Mouse (Mus musculus) c-Kit-positive CD71-negative TER-119-negative erythroid progenitor cells, embryonic 14.5 days (primary cell): ENCODE results near the gene Pde9a.
A peak's percentile ranks its signal among the peaks of the same experiment; 100 is the strongest.

Experiments used
- DNase-seq: peaks from one replicate; pipeline ENCODE4 v3.0.0-alpha.2; 2013; ENCODE audit warnings: low read depth

The Pde9a gene

DNA sequence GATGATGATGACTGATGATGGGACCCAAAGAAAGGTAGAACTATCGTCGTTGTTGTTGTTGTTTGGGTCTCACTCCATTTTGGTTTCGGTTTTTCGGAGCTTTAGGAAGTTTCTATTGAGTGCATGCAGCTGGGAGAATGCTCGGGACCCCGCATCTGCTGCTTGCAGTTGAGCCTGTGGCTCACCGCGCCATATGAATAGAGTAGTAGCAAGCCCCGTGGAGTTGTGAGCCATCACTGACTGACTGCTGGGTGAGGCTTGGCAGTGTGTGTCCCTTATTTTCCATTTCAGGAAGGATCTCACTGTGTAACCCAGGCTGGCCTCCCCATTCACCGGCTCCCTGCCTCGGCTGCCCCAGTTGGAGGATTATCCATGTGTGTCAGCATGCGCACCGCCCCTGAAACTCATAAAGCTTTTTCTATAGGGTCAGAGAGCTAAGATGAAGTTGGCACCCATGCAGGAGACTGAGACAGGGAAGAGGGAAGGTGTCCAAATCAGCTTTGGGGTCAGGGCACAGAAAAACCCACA lies 47.5 kb downstream of the Pde9a start:
- no peak for DNase-seq

DNA sequence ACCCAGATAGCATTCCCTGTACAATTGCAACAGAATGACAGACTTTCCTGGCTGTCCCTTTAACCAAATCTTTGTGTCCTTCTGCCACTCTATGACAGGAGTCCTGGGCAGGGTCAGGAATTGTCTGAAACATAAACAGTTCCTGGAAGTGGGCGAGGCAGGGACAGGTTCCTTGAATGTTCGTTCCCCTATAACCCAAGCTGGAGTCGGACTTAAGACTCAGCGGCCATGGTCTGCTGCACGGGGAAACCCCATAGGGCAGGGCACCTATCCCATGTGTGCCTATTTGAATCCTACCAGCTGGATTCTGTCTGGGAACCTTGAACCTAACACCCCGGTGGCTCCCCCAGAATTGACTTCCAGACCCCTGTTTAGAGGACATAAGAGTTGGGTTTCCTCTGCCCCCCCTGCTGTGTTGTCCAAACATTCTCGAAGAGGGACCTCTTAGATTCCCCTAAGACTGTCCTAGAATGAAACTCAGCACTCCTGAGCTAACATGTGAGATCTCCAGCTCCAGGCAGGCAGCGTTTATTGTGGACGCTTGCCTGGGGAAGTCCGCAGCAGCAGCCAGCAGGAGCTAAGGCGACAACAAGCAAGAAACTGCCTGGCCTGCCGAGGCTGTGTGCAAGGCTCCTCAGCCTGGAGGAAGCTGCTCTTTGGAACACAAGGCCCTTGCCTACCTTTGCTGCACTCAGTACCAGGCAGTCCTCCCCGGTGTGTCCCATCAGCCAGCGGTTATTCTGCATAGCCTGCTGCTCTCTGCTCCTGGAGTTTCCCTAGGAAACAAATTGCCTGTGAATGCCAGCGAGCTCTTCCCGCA lies 48.2 kb downstream of the Pde9a start:
- DNase-seq: no peak

DNA sequence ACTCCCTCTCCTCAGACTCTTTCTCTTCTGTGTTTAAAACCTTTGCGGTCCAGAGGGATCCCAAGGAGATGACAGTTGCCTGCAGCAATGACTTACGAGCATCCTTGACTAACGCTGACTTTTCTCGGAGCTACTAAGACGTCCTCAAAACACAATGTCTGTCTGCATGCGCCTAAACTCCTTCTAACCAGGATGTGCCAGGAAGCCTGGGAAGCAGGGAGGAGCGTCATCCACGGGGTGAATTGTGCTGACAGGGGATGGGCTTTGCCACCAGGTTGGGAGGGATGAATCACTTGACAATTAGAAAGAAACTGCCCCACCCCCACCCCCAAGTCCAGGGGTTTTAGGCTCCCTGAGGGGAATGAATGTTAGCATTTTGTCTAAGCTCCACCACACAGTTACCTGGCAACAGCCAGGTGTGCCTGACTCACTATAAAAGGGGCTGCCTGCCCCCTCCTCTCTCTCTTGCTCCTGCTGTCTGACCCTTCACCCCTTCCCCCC lies 48.9 kb downstream of the Pde9a start:
- DNase-seq: no peak

DNA sequence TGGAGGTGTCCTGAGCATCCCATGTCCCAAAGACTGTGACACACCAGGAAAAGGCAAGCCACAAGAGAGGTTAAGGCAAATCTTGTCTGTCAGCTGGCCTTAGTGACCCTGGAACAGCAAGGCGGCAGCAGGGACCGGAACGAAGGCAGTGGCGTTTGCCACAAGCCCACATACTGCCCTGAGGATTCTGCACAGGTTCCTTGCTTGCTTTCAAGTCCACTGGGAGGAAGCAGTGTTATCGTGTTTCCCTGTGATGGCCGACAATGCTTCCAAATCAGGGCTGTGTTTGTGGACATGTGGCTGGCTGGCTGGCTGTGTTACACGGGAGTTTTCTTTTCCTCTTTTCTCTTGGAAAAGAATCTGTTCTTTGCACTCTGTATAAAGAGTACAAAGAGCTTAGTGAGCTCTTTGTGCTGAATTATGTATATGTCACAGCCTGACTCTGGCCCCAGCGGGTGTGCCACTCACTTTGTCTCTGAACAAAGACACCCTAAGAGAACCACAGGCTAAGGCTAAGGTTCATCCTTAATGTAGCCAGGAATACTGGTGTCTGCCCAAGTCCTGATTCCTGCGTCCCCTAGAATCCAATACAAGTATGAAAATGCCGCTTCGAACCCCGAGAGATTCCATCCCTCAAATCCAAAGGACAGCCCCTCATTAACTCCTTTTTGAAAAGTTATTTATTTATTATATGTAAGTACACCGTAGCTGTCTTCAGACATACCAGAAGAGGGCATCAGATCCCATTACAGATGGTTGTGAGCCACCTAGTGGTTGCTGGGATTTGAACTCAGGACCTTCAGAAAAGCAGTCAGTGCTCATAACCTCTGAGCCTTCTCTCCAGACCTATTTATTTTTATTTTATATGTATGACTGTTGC lies 50.2 kb downstream of the Pde9a start:
- DNase-seq: no peak

DNA sequence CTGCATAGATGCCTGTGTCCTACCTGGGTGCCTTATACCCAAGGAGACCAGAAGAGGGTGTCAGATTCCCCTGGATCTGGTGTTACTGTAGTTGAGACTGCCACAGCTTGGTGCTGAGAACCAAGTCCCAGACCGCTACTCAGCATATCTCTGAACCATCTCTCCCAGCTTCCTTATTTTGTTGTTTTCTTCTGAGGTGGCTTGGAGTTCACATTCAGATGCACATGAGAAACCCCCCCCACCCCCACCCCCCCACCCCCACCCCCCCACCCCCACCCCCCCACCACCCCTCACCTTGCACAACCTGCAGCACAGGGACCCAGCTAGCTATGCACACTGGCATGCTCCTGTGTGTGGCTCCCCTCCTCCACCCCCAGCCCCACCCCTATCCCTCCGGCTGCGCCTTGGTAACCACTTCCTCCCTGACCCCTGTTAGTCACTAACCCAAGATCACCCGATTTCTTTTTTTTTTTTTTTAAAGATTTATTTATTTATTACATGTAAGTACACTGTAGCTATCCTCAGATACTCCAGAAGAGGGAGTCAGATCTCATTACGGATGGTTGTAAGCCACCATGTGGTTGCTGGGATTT lies 50.9 kb downstream of the Pde9a start:
- DNase-seq: peak; percentile 24

DNA sequence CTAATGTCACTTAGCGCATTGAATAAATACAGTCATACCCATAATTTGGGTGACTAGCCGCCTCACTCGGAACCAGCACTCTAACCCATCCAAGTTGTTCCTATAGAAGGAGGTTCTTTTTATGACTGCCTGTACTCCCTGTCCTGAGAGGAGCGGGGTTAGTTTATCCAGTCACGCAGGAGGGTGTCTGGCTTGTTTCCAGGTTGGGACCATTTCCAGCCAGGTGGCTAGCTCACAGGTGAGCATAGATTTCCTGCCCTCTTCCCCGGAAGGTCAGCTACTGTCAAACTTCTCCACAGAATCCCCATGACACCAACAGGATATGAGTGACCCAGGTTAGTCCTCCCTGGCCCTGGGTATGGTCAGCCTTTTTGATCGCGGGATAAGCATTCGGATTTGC lies 51.5 kb downstream of the Pde9a start:
- no peak for DNase-seq

DNA sequence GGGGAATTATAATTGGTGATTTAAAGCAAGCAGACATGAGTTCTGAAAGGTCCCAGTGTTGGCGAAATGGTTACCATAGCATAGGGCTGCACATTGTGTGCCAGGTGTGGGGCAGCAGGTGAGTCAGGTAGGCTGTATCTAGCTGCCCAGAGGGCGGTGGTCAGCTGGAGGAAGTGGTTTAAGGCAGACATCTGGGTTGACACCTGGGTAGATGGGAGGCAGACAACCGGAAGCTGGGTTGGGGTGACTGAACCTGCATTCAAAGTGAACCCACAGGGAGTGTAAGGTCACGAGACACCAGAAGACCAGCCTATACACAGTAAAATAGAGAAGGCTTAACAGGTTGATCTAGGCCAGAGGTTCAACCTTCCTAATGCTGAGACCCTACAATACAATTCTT lies 54.0 kb downstream of the Pde9a start:
- DNase-seq: no peak

DNA sequence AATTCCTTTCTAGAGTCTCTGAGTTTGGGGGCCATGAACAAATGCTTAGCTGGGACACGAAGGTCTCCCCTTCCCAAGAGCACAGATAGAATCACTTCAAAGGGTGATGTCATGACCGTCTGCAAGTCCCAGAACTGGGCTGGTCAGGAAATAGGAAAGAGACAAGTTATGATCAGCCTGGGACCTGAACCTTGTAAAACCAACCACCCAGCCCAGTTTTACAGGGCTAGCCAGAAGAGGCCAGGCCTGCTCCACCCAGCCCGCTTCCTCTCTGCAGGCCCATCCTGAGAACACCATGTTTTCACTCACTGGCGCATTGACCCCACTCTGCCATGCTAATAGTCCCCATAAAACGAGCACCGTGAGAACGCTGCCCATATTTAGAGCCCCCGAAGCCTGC lies 56.5 kb downstream of the Pde9a start:
- no peak for DNase-seq

DNA sequence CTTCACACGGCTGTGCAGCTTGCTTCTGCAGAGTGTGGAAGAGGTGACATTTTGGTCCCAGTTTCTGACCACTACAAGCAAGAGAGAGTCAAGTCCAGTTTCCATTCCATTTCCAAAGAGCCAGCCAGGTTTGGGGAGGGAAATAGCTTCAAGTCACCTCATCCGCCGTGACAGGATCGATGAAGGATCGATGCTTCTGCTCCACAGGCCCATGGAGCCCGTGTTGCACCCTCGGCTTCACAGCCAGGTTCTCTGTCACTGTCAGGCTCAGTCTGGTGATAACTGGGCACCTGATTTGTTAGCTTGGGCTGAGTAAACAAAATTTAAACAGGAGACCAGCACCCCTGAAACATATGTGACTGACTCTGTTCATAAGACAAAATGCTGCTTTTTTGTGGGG lies 58.2 kb downstream of the Pde9a start:
- DNase-seq: no peak

DNA sequence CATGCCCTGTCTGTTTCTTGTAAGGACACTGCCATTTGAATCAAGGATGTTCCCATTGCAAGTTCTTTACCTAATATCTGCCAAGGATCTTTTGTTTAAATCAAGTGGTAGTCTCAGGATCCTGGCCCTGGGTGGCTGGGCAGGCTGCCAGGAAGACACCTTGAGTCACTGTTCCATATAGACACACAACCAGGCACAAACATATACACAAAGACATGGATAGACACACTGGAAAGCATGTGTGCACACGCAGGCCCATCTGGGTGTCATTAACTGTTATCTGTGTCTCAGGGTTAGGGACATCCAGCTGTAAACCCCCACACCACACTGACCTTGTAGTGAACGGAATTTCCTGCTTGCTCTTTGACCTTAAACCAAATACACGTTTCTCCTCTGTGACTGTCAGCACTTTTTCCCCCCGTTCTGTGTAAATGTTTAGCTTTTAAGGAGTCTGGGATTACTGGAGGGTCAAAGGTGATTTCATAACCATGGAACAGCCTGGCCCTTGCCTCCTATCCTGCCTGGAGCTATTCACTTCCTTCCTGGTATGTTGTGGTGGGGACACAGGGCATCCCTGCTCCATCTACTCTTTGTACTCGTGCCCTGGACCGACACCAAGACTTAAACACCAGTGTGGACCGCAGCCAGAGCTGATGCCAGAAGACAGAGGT lies 59.2 kb downstream of the Pde9a start:
- DNase-seq: no peak

DNA sequence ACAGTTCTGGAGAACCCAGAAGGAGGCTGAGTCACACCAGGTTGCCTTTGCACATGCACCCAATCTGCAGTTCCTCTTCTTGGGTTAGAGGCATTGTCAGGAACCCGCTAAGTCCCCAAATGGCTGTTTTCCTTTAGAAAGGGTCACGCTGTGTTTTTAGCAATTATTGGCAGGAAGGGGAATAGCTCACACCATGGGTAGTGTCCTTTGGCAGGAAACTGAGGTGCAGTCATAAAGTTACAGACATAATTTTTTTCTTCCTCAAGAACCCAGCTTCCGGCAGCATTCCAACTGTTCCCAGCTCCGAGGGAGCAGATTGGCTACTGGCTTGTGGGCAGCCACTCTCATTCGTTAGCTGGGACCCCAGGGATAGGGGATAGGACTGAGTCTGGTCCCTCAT lies 61.8 kb downstream of the Pde9a start:
- DNase-seq: no peak

DNA sequence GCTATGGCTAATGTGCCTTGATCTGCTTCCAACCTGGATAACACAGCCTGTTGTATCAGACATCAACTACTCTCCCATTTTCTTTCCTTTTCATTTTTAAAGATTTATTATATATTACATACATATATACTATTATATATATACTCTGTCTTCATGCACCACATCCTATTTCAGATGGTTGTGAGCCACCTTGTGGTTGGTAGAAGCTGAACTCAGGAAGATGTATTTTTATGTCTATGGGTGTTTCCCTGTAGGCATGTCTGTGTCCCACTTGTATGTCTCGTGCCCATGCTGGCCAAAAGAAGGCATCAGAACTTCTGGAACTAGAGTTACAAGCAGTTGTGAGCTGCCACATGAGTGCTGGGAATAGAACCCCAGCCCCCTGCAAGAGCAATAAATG lies 62.5 kb downstream of the Pde9a start:
- DNase-seq: no peak

DNA sequence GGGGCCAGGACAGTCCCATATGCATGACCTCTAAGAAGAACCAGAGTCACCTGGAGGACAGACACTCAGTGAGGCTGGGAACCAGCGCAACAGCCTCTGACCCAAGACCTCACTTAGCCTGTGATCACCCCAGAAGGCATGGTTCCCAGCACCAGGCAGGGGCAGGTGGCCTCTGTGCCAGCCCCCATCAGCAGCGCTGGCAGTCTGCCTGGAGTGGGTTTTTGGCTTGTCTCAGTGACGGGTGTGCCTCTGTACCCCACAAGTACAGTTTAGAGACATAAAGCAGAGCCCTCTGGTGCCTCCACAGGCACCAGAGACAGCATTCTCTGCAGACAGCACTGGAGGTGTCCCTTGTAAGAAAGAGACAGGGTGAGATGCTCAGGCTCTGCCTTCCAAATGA lies 64.2 kb downstream of the Pde9a start:
- no peak for DNase-seq

DNA sequence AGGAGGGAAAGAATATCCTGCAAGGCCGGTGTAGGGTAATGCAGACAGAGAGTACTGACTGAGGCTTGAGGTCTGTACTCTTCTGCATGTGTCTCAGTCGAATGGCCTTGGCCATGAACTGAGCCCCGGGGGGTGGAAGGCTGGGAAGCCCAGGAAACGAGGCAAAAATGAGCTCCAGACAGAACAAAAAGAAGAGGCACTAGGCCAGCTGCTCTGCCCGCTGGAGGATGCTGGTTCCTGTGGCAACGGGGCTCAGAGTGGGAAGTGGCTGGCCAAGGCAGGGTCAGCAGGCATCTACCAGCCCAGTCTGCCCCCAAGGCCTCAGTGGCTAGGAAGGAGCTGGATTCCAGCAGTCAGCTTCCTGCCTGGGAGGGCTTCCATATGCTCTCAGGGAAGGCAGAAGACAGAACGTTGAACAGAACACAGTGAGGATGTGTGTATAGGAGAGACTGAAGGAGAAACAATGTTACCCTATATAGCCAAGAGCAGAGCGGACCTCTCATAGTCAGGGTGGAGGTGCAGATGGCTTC lies 65.2 kb downstream of the Pde9a start:
- no peak for DNase-seq

DNA sequence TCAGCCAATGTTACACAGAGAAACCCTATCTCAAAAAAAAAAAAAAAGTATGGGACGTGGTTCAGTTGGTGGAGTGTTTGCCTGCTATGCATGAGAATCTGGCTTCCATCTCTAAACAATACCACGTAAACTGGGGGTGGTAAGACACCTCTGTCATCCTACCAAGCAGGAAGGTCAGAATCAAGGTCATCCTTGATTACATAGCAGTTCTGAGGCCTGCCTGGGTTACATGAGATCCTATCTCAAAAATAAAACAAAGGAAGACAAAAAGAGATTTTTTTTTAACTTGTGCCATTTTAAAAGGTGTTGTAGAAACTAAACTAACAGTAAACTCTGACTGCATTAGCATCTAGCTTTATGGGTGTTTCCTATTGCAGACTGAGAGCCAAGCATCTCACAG lies 66.8 kb downstream of the Pde9a start:
- DNase-seq: no peak

DNA sequence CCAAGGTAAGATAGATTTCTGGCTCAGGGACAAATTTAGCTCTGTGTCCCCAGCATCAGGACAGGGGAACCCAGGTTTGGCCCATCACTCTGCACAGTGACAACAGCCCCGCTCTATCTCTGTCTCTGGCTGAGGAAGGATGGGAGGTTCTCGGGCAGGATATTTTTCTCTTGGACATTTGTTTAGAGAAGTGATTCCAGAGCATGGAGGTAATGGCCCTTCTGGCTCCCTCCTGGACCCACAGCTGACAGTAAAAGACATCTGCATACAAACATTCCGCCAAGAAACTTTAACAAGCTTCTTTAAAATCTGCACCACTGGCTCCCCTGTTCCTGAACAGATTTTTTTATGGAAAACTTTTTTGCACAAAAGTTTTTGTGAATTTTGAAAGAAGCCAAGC lies 67.5 kb downstream of the Pde9a start:
- DNase-seq: no peak

DNA sequence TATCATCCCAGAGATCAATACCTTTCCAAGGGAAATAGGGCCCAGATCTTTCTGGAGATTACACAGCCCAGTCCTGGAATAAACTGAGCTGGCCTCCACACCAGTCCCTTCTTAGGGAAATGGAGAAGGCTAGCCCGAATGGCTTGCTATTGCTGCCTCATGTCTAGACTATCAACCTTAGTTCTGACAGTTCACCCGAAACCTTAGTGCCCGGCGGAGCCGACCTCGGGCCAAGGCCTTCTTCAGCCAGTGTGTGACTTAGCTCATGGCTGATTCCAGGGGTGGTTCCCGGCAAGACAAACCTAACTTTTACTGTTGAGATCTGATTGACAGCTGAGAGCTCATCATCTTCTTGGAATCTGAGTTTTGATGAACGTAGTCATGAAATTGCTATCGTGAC lies 68.0 kb downstream of the Pde9a start:
- no peak for DNase-seq

DNA sequence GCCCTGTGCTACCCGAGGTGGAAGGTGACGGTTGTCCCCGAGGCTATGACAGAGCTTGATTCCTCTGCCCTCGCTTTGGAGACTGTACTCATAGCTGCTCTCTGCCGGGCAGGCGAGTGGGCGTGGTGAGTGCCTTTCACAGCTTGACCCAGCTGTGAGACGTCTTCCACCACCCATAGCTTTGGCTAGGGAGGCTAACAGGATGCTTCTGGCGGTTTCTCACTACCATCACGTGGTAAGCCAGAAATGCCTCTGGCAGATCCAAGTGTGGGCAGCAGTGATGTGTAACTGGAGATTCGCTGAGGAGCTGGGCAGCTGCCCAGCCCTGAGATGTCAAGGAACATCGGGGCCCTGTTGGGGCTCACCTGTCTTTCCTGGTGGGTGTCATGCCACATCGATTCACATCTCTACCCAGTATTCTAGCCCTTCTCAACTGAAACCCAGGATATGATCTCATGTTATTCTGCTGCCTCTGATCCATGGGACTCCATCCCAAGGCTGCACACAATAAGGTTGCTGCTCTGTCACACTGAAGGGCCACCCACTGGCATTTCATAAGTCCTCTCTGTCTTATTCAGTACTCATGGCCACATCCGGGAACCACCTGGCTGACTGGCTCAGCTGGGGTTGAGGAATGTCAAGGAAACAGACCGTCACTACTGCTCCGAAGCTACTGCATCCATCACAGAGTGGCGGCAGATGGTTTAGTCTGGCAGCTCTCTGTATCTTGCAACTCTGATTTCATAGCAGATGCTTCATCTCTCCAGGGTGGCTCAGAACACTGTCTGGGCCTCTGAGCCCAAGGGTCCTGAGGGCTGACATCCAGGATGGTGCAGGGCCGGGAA lies 70.9 kb downstream of the Pde9a start:
- DNase-seq: no peak

DNA sequence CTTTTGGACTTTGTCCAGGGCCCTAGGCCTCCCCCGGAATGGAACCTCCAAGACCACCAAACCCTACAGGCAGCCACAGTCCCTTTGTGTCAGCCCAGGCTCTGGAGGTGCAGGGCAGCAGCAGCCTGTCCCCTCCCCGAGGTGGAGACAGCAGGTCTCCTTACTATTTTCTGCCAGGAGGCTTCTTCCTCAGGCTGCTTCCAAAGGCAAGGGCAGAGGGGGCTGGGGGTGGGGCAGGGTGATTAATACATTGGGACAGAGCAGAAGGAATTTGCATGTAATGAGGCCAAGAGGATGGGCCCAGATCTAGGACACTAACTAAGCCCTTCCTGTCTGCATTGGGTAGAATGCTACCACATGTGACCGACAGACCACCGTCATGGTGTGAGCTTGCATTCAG lies 74.4 kb downstream of the Pde9a start:
- no peak for DNase-seq

DNA sequence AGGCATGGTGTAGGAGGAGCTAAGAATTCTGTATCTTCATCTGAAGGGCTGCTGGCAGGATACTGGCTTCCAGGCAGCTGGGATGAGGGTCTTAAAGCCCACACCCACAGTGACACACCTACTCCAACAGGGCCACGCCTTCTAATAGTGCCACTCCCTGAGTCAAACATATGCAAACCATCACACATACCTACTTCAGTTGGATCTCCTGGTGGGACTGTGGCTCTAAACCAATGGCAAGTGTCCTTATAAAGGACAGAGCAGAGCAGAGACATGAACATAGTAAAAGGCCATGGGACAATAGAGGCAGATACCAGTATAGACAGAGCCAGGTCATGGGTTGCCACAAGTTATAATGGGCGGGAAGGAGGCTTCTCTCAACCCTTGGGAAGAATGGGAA lies 76.5 kb downstream of the Pde9a start:
- no peak for DNase-seq

DNA sequence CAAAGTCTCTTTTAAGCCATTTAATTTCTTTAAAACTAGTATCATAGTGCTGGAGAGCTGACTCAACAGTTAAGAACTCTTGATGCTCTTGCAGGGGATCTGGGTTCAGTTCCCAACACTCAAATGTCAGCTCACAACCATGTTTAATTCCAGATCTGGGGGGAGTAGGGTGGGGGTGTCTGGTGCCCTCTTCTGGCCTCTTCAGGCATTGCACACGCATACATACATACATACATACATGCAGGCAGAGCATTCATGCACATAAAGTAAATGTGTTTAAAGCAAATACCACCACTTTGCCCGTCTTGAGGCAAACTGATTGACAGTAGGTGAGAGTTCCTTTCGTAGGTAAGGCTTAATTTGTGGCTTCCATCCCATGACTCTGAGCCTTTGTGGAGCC lies 80.8 kb downstream of the Pde9a start:
- DNase-seq: no peak
